Comparison of ENCODE assay signal across 20 mouse cellular contexts in the genomic region with DNA sequence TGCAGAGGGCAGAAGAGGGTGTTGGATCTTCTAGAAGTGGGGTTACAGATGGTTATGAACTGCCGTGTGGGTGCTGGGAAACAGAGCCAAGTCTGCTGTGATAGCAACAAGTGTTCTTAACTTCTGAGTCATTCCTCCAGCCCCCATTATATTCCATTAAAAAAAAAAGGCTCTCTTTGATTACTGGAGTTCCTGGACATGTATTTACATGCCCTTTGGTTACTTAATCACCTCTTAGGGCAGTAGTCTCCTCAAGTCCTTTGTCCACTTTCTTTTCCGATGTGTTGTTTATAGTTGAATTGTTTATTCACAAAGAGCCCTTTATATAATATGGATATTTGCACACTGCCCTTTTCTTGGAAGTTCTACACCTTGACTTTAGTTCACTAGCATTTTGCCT.
"Had no signal": no experiment of that assay in that cellular context is flagged by ENCODE, and none has a peak within 500 bp of the region (broad histone marks: within the 10 kb centered on the region; RNA-seq: fewer than 3 reads in every experiment).

No protein-coding gene starts in this region.

- H3K4me3 ChIP-seq: heart, adult 2 months; heart, embryonic 13.5 days; heart, embryonic 15.5 days; hindbrain, embryonic 13.5 days; hindbrain, embryonic 15.5 days; left cerebral cortex, adult 2 months; limb, embryonic 10.5 days; limb, embryonic 12.5 days had no signal

- H3K9me3 ChIP-seq: heart, embryonic 13.5 days; heart, embryonic 15.5 days; hindbrain, embryonic 13.5 days; hindbrain, embryonic 15.5 days; limb, embryonic 10.5 days; limb, embryonic 12.5 days had no signal

- H3K27me3 ChIP-seq: heart, embryonic 13.5 days; heart, embryonic 15.5 days; hindbrain, embryonic 13.5 days; hindbrain, embryonic 15.5 days; limb, embryonic 12.5 days had no signal

- H3K4me2 ChIP-seq: heart, embryonic 11.5 days; heart, embryonic 13.5 days; heart, embryonic 15.5 days; hindbrain, embryonic 13.5 days; hindbrain, embryonic 15.5 days; limb, embryonic 12.5 days had no signal

- ATAC-seq: hindbrain, postnatal 0 days; intestine, embryonic 16.5 days had no signal

- H3K9ac ChIP-seq: heart, embryonic 13.5 days; heart, embryonic 15.5 days; hindbrain, embryonic 13.5 days; hindbrain, embryonic 15.5 days; limb, embryonic 12.5 days had no signal

- H3K36me3 ChIP-seq: heart, embryonic 15.5 days; hindbrain, embryonic 13.5 days; hindbrain, embryonic 15.5 days; limb, embryonic 10.5 days; limb, embryonic 12.5 days had no signal

- DNase-seq: gastrocnemius, postnatal 14 days; gastrocnemius, postnatal 36 days; heart, adult 11 months; heart, adult 2 months; heart, postnatal 14 days; heart, postnatal 36 days; kidney, adult 18-20 months; kidney, adult 8-10 months; kidney, postnatal 10 days; kidney, postnatal 36 days had no signal

- H3K27ac ChIP-seq: heart, adult 2 months; heart, embryonic 13.5 days; heart, embryonic 15.5 days; hindbrain, embryonic 13.5 days; hindbrain, embryonic 15.5 days; hindbrain, postnatal 0 days; left cerebral cortex, adult 2 months; limb, embryonic 10.5 days; limb, embryonic 12.5 days had no signal
